Mouse (Mus musculus): ENCODE results near the gene Ptpn6. TPM values are rescaled to one million over a fixed set of nuclear protein-coding genes. Genes with fewer than 3 reads are reported as not detected.

The Ptpn6 gene
- total and polyA plus RNA-seq, 3 experiments = 91.9 to 184 TPM; not detected in 1

GRCm38 (mm10) chr6:124756652-124757350, 18.3 kb upstream of the Ptpn6 start (continued):
- no peak for TF ChIP-seq USF2 (IDR thresholded peaks at IDR 0.05; ENCODE audit: borderline replicate concordance in 1 of 2, insufficient read depth in 1 of 2, low read depth in 1 of 2, low read length in 2 of 2)
- no peak for TF ChIP-seq CHD2 (IDR thresholded peaks at IDR 0.05; ENCODE audit: low read length)

- no peaks in the 10 kb centered on the region for H3K9me3 ChIP-seq (replicated peaks; ENCODE audit: insufficient read depth, low read length)
- TF ChIP-seq CHD2 (IDR thresholded peaks at IDR 0.05; ENCODE audit: low read length) (no peak), UBTF (IDR thresholded peaks at IDR 0.05; ENCODE audit: borderline replicate concordance, insufficient read depth, low read depth, low read length) (0 out of 2 replicates have a peak, but pooled peaks have one; percentile 12), E2F4 (IDR thresholded peaks at IDR 0.05; ENCODE audit: borderline replicate concordance, low read depth, low read length) (no peak), USF2 (IDR thresholded peaks at IDR 0.05; ENCODE audit: borderline replicate concordance in 1 of 2, insufficient read depth in 1 of 2, low read depth in 1 of 2, low read length in 2 of 2) (no peak), CTCF (IDR thresholded peaks at IDR 0.05 in 2 of 3, conservative IDR thresholded peaks at IDR 0.05 in 1 of 3; ENCODE audit: control insufficient read depth in 1 of 3, insufficient read depth in 1 of 3, low read depth in 2 of 3, low read length in 3 of 3, poor library complexity in 1 of 3, severe bottlenecking in 1 of 3) (0 out of 6 replicates have a peak, but pooled peaks of 1 of the 3 experiments have one; percentile 1), HCFC1 (IDR thresholded peaks at IDR 0.05; ENCODE audit: low read depth, low read length) (peak; percentile 42), GABPA (IDR thresholded peaks at IDR 0.05; ENCODE audit: low read depth, low read length) (no peak)
- DNase-seq (ENCODE audit: low read depth, low spot score) = peak; percentile 75
- H3K9ac ChIP-seq (ENCODE audit: control insufficient read depth, low read depth, low read length, poor library complexity, severe bottlenecking) = peak within 1 kb of the TSS; percentile 91
- peak within 1 kb of the TSS; percentile 38 for H3K27ac ChIP-seq (ENCODE audit: control insufficient read depth, low read depth, low read length)
- no peaks in the 10 kb centered on the region for H3K27me3 ChIP-seq (ENCODE audit: control insufficient read depth in 1 of 2, insufficient read depth in 2 of 2, low read length in 2 of 2)
- peaks cover 14% of the 10 kb centered on the region for H3K79me2 ChIP-seq (ENCODE audit: control insufficient read depth, insufficient read depth, low read length, poor library complexity)
- peak within 1 kb of the TSS; percentile 67 to 82 for H3K4me3 ChIP-seq (ENCODE audit: control insufficient read depth in 1 of 2, insufficient read depth in 1 of 2, low read depth in 2 of 2, low read length in 2 of 2)
- peaks cover 2 to 32% of the 10 kb centered on the region in 2 experiments; a peak in 3 of 4 replicates for H3K4me1 ChIP-seq (ENCODE audit: control insufficient read depth in 1 of 2, insufficient read depth in 2 of 2, low read length in 2 of 2)
- H3K36me3 ChIP-seq (ENCODE audit: control insufficient read depth in 1 of 2, insufficient read depth in 2 of 2, low read length in 2 of 2) = peaks cover 0 to 2% of the 10 kb centered on the region in 2 experiments; a peak in 1 of 4 replicates
These were observed 17.5 kb upstream of the Ptpn6 start, which contains the start of the genes Gm45234 and Atn1 for GRCm38 (mm10) chr6:124755831-124756595. Gm45234 (minus strand) TSS chr6:124756021. Atn1 (minus strand) TSS chr6:124756524.

- H3K9ac ChIP-seq (ENCODE audit: control insufficient read depth, low read depth, low read length, poor library complexity, severe bottlenecking) = peak overlapping the region; percentile 77
- peaks cover 14% of the 10 kb centered on the region for H3K79me2 ChIP-seq (ENCODE audit: control insufficient read depth, insufficient read depth, low read length, poor library complexity)
- H3K4me1 ChIP-seq (ENCODE audit: control insufficient read depth in 1 of 2, insufficient read depth in 2 of 2, low read length in 2 of 2) = peaks cover 2 to 32% of the 10 kb centered on the region in 2 experiments; a peak in 3 of 4 replicates
- no peak for DNase-seq (ENCODE audit: low read depth, low spot score)
- TF ChIP-seq SMC3 (IDR thresholded peaks at IDR 0.05; ENCODE audit: low read depth, low read length) = no peak
- no peak for TF ChIP-seq MYB (IDR thresholded peaks at IDR 0.05; ENCODE audit: low read depth, low read length)
- no peak for TF ChIP-seq JUND (IDR thresholded peaks at IDR 0.05; ENCODE audit: low read depth, low read length)
- TF ChIP-seq CTCF (IDR thresholded peaks at IDR 0.05 in 2 of 3, conservative IDR thresholded peaks at IDR 0.05 in 1 of 3; ENCODE audit: control insufficient read depth in 1 of 3, insufficient read depth in 1 of 3, low read depth in 2 of 3, low read length in 3 of 3, poor library complexity in 1 of 3, severe bottlenecking in 1 of 3) = no peak
- no peak for TF ChIP-seq UBTF (IDR thresholded peaks at IDR 0.05; ENCODE audit: borderline replicate concordance, insufficient read depth, low read depth, low read length)
- no peak for TF ChIP-seq ETS1 (IDR thresholded peaks at IDR 0.05; ENCODE audit: low read depth, low read length)
- TF ChIP-seq ELF1 (IDR thresholded peaks at IDR 0.05; ENCODE audit: low read depth, low read length) = no peak
- no peak for TF ChIP-seq USF1 (IDR thresholded peaks at IDR 0.05; ENCODE audit: low read depth, low read length)
- TF ChIP-seq MAX (IDR thresholded peaks at IDR 0.05; ENCODE audit: low read length) = no peak
- TF ChIP-seq KAT2A (conservative IDR thresholded peaks at IDR 0.05; ENCODE audit: low read depth, low read length) = no peak
- no peak for TF ChIP-seq MAZ (IDR thresholded peaks at IDR 0.05; ENCODE audit: low read depth, low read length)
- no peak for TF ChIP-seq GATA1 (IDR thresholded peaks at IDR 0.05; ENCODE audit: low read depth, low read length)
- no peak for TF ChIP-seq ZC3H11A (IDR thresholded peaks at IDR 0.05; ENCODE audit: low read depth, low read length)
- TF ChIP-seq HCFC1 (IDR thresholded peaks at IDR 0.05; ENCODE audit: low read depth, low read length) = no peak
- TF ChIP-seq ZMIZ1 (IDR thresholded peaks at IDR 0.05; ENCODE audit: low read depth, low read length) = no peak
- no peak for TF ChIP-seq ZNF384 (IDR thresholded peaks at IDR 0.05; ENCODE audit: low read depth, low read length)
- TF ChIP-seq POLR2AphosphoS5 (IDR thresholded peaks at IDR 0.05; ENCODE audit: borderline replicate concordance, low read depth, low read length) = no peak
- peaks cover 0 to 2% of the 10 kb centered on the region in 2 experiments; a peak in 1 of 4 replicates for H3K36me3 ChIP-seq (ENCODE audit: control insufficient read depth in 1 of 2, insufficient read depth in 2 of 2, low read length in 2 of 2)
- H3K9me3 ChIP-seq (replicated peaks; ENCODE audit: insufficient read depth, low read length) = no peaks in the 10 kb centered on the region
- H3K4me3 ChIP-seq (ENCODE audit: control insufficient read depth in 1 of 2, insufficient read depth in 1 of 2, low read depth in 2 of 2, low read length in 2 of 2) = peak overlapping the region; percentile 66 to 82
- H3K27me3 ChIP-seq (ENCODE audit: control insufficient read depth in 1 of 2, insufficient read depth in 2 of 2, low read length in 2 of 2) = no peaks in the 10 kb centered on the region
- H3K27ac ChIP-seq (ENCODE audit: control insufficient read depth, low read depth, low read length) = no peak overlapping the region
These were observed 16.8 kb upstream of the Ptpn6 start for GRCm38 (mm10) chr6:124755306-124755705.
